Mouse (Mus musculus): ENCODE measurements at regions not wholly inside any gene's neighbourhood (a gene's known extent, or its start where the extent isn't known, plus 50 kb on each side); places are given as distances from the start of the nearest gene placed in this dataset.

DNA sequence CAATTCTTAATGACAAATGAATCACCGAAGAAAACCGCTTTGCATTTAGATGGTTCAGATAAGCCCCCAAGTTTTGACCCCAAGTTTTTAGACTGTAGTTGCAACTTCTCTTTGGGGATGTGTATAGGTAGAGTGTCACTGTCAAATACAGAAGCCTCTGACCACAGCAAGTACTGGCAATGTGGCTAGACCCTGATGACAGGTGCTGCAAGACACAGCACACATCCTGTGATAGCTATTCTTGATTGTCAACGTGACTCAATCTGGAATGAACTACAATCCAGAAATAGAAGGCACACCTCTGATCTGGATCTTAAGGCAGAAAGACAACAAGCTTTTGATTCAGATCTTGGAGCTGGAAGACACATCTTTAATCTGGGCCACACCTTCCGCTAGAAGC is 207.3 kb upstream of the Pfn2 start:
- ATAC-seq (replicated peaks; ENCODE audit: low FRiP score, low TSS enrichment, low read depth) (no peak), DNase-seq (ENCODE audit: low spot score) (no peak)
- Histone ChIP-seq H3K27me3 (replicated peaks; ENCODE audit: control insufficient read depth, insufficient read depth, low read length) (no peaks in the 10 kb centered on the region), H3K4me2 (ENCODE audit: low read length) (no peak overlapping the region), H3K36me3 (ENCODE audit: control insufficient read depth, insufficient read depth, low read length) (no peaks in the 10 kb centered on the region), H3K4me1 (replicated peaks; ENCODE audit: control insufficient read depth, insufficient read depth, low read length) (no peaks in the 10 kb centered on the region), H3K4me3 (ENCODE audit: low read depth, low read length) (no peak overlapping the region), H3K27ac (ENCODE audit: low read depth) (no peak overlapping the region), H3K9ac (ENCODE audit: low read length) (no peak overlapping the region), H3K9me3 (ENCODE audit: control insufficient read depth, low read length) (no peaks in the 10 kb centered on the region)
- WGBS = 92% methylated on average over 4 of the region's 4 CpGs

DNA sequence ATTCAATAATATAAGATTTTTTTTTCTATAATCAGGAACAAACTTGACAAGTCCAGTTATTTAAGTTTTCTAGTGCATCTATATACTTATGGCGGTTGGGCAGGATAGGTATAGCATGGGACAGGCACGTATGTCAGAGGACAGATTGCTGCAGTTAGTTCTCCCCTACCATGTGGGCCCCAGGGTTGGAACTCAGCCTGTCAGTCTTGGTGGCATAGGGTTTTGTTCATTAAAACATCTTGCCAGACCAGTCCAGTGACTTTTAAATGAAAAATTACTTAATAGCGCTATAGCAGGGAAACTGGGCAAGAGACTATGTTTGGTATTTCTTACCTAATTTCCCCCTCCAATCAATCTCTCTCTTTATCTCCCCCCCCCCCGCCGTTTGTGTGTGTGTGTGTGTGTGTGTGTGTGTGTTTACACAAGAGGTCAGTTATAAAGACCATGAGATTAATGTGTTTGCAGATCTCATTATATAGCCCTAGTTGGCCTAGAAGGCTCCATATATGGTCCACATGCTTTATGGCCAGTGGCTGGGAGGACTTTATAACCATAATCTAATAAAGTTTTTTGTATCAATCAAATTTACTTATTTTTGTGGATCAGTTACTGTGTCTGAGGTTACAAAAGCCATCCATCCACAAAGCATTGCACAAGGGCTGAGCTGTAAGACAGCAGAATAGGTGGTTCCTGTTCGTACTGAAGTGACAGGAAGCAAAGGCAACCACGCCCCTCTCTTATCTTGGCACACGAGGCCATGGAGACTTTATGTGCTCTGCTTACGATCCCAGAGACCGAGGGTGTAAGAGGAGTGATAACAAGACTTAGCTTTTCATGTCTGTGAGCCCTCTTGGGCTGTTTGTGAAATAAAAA is 208.5 kb upstream of the Pfn2 start:
- Histone ChIP-seq H3K9me3 (ENCODE audit: control insufficient read depth, low read length) (no peaks in the 10 kb centered on the region), H3K27me3 (replicated peaks; ENCODE audit: control insufficient read depth, insufficient read depth, low read length) (no peaks in the 10 kb centered on the region), H3K9ac (ENCODE audit: low read length) (no peak overlapping the region), H3K4me1 (replicated peaks; ENCODE audit: control insufficient read depth, insufficient read depth, low read length) (no peaks in the 10 kb centered on the region), H3K4me3 (ENCODE audit: low read depth, low read length) (no peak overlapping the region), H3K4me2 (ENCODE audit: low read length) (no peak overlapping the region), H3K27ac (ENCODE audit: low read depth) (no peak overlapping the region), H3K36me3 (ENCODE audit: control insufficient read depth, insufficient read depth, low read length) (no peaks in the 10 kb centered on the region)
- DNase-seq (ENCODE audit: low spot score) (no peak), ATAC-seq (replicated peaks; ENCODE audit: low FRiP score, low TSS enrichment, low read depth) (peak; percentile 88)
- 46% methylated on average over 10 of the region's 10 CpGs for WGBS

DNA sequence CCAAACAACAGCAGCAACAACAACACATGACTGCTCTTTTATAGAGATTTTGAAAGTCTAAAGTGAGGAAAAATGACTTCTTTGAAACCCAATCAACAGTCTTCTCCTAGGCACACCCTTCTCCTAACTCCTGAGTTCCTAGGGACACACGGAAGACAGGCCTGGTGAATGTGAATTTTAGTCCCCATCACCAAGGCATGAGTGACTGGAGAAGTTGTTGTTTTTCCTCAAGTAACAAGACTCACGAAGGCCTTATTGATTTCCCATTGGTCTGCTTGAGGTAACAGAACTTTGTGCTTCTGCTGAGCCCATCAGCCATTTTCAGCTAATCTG is 209.2 kb upstream of the Pfn2 start:
- 69% methylated on average over 2 of the region's 2 CpGs for WGBS

DNA sequence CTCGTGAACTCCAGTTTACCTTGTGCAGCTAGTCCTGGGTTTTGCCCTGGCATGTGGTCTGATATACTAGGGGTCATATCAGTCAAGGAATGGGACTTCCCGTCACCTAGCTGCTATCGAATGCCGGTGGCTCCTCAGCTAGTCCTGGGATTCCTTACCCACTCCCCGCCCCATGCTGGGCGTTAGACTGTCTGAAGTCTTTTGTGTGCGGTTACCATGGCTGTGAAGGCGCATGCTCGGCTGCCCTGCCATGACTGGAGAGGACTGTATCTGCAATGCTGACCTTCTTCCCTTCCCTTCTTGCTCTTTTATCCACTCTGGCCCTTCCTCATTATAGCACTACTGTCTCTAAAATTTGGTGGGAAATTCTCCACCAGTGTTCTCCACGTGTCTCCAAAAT is 210.3 kb upstream of the Pfn2 start:
- no peak overlapping the region for H3K4me3 ChIP-seq (ENCODE audit: low read depth, low read length)
- WGBS = 62% methylated on average over 10 of the region's 10 CpGs
- H3K9me3 ChIP-seq (ENCODE audit: control insufficient read depth, low read length) = no peaks in the 10 kb centered on the region
- no peaks in the 10 kb centered on the region for H3K27me3 ChIP-seq (replicated peaks; ENCODE audit: control insufficient read depth, insufficient read depth, low read length)
- H3K4me2 ChIP-seq (ENCODE audit: low read length) = no peak overlapping the region
- no peaks in the 10 kb centered on the region for H3K36me3 ChIP-seq (ENCODE audit: control insufficient read depth, insufficient read depth, low read length)
- H3K27ac ChIP-seq (ENCODE audit: low read depth) = no peak overlapping the region
- H3K4me1 ChIP-seq (replicated peaks; ENCODE audit: control insufficient read depth, insufficient read depth, low read length) = no peaks in the 10 kb centered on the region
- ATAC-seq (replicated peaks; ENCODE audit: low FRiP score, low TSS enrichment, low read depth) (no peak), DNase-seq (ENCODE audit: low spot score) (no peak)
- no peak overlapping the region for H3K9ac ChIP-seq (ENCODE audit: low read length)

More for the DNA sequence above, 209.2 kb upstream of the Pfn2 start:
- Histone ChIP-seq H3K9me3 (ENCODE audit: control insufficient read depth, low read length) (no peaks in the 10 kb centered on the region), H3K9ac (ENCODE audit: low read length) (no peak overlapping the region), H3K27me3 (replicated peaks; ENCODE audit: control insufficient read depth, insufficient read depth, low read length) (no peaks in the 10 kb centered on the region), H3K36me3 (ENCODE audit: control insufficient read depth, insufficient read depth, low read length) (no peaks in the 10 kb centered on the region), H3K4me1 (replicated peaks; ENCODE audit: control insufficient read depth, insufficient read depth, low read length) (no peaks in the 10 kb centered on the region), H3K27ac (ENCODE audit: low read depth) (no peak overlapping the region), H3K4me2 (ENCODE audit: low read length) (no peak overlapping the region), H3K4me3 (ENCODE audit: low read depth, low read length) (no peak overlapping the region)
- DNase-seq (ENCODE audit: low spot score) = no peak
- ATAC-seq (replicated peaks; ENCODE audit: low FRiP score, low TSS enrichment, low read depth) = 0 out of 2 replicates have a peak, but pooled peaks have one; percentile 12

DNA sequence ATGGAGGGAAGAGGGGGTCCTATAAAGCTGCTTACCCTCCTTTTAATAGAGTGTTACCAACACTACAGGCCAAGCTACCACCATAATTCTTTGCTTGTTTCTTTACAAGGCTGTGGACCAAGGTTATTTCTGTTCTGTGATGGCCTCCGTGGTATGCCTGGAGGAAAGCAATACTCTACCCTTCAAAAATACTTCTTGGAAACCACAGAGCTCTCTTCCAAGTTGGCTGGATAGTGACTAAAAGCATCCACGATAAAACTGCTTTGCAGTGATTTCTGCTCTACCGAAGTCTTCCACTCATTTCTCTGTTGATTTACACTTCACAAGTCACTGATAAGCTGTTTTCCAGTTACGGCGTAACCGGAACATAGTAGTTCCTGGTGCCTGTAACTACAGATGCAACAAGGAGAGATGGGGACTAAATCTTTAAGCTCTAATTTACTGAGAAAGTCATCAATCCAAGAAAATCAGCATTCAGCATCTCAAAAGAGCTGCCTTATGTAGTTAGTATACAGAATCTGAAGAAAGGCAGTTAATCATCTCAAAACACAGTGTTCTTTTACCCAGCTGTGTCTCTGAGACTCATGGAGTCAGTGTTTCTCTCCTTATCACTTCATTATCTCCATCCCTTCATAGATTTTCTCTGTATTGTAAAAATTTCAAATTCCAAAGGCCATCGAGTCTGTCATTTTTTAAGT is 216.1 kb upstream of the Pfn2 start:
- no peaks in the 10 kb centered on the region for H3K9me3 ChIP-seq (ENCODE audit: control insufficient read depth, low read length)
- WGBS = 80% methylated on average over 7 of the region's 7 CpGs
- H3K27me3 ChIP-seq (replicated peaks; ENCODE audit: control insufficient read depth, insufficient read depth, low read length) = no peaks in the 10 kb centered on the region
- ATAC-seq (replicated peaks; ENCODE audit: low FRiP score, low TSS enrichment, low read depth) (no peak), DNase-seq (ENCODE audit: low spot score) (no peak)
- H3K36me3 ChIP-seq (ENCODE audit: control insufficient read depth, insufficient read depth, low read length) = no peaks in the 10 kb centered on the region
- H3K4me3 ChIP-seq (ENCODE audit: low read depth, low read length) = no peak overlapping the region
- no peak overlapping the region for H3K4me2 ChIP-seq (ENCODE audit: low read length)
- H3K4me1 ChIP-seq (replicated peaks; ENCODE audit: control insufficient read depth, insufficient read depth, low read length) = no peaks in the 10 kb centered on the region
- H3K9ac ChIP-seq (ENCODE audit: low read length) = no peak overlapping the region
- H3K27ac ChIP-seq (ENCODE audit: low read depth) = no peak overlapping the region

DNA sequence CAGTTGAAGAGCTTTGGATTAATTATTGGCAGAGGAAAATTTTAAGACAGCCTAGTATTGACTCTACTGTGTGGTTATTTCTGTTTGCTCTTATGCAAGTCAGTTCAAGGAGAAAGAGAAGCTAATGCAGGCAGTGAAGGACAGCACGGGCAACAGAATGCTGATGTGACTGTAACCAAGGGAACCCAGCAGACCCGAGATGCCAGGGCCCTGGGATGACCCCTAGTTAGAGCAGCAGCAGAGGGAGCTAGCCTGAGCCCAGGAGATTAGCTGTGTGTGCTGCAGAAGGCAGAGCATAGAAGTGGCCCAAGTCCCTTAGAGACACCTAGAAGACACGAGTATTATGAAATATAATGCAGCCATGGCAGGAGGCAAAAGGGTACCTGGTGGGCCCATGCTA is 223.7 kb upstream of the Pfn2 start:
- Histone ChIP-seq H3K36me3 (ENCODE audit: control insufficient read depth, insufficient read depth, low read length) (no peaks in the 10 kb centered on the region), H3K4me2 (ENCODE audit: low read length) (no peak overlapping the region), H3K27me3 (replicated peaks; ENCODE audit: control insufficient read depth, insufficient read depth, low read length) (no peaks in the 10 kb centered on the region), H3K9me3 (ENCODE audit: control insufficient read depth, low read length) (no peaks in the 10 kb centered on the region), H3K9ac (ENCODE audit: low read length) (no peak overlapping the region), H3K4me3 (ENCODE audit: low read depth, low read length) (no peak overlapping the region), H3K27ac (ENCODE audit: low read depth) (no peak overlapping the region), H3K4me1 (replicated peaks; ENCODE audit: control insufficient read depth, insufficient read depth, low read length) (no peaks in the 10 kb centered on the region)
- WGBS = 40% methylated on average over 3 of the region's 3 CpGs
- DNase-seq (ENCODE audit: low spot score) (no peak), ATAC-seq (replicated peaks; ENCODE audit: low FRiP score, low TSS enrichment, low read depth) (no peak)

DNA sequence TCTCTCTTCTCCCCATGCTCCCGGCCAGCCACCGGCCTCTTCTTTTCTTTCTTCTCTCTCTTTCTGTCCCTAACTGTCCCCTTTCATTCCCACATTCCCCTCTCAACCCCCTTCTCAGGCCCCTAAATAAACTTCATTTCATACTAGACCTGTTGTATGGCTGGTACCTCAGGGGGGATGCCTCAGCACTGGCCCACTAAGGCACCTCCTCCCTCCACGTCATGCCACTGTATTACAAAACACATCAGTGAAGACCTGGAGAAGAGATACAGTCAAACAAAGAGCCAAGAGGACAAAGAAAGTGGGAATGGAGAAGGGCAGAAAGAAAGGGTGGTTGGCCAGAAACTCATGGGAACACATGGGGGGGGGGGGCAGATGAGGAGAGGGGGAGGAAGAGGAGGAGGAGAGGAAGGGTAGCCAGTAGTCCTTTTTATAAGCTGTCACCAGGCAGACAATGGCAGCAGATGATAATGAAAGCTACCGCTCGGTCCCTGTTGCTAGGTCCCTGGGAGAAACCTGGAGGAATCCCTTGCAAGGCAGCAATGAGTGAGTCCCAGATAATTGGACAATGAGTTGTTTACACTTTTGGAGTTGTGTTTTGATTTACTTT is 224.5 kb upstream of the Pfn2 start:
- H3K36me3 ChIP-seq (ENCODE audit: control insufficient read depth, insufficient read depth, low read length) = no peaks in the 10 kb centered on the region
- no peak for ATAC-seq (replicated peaks; ENCODE audit: low FRiP score, low TSS enrichment, low read depth)

DNA sequence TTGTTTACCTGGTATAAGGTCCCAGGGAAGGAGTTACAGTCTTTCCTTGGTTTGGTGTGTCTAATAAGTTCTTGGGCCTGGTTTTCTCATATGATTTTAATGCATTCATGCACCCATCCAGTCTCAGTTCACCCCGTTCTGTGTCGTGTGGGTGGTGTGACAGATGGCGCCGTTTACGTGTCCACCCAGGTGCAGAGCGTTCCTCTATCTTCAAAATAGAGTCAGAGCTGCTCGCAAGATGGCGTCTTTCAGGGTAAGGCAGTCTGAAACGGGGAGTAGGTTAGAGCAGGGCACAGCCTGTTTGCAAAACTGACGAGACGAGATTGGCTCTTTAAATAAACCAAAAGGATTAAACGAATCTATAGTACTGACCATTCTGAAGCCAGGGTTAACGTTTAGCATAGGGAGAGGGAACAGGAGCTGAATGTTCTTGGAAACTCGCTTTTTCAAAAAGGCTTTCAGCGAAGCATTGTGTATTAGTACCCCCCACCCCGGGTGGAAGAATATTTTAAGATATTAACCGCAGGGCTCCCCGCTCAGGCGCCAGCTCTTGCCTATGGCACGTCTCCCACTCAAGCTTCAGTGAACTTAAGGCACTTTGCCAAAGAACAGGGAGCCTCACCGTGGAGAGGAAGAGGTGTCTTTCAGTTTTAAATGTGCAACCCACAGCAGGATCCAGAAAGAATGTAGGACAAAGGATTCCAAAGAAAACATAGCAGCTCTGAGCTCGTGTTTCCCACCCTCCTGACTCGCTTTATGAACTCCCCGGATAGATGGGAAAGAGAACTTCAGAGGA is 241.7 kb upstream of the Pfn2 start:
- WGBS = 83% methylated on average over 24 of the region's 24 CpGs
- no peak overlapping the region for H3K4me2 ChIP-seq (ENCODE audit: low read length)
- ATAC-seq (replicated peaks; ENCODE audit: low FRiP score, low TSS enrichment, low read depth) = no peak
- H3K27ac ChIP-seq (ENCODE audit: low read depth) = peak overlapping the region; percentile 57
- H3K9ac ChIP-seq (ENCODE audit: low read length) = no peak overlapping the region
- no peaks in the 10 kb centered on the region for H3K36me3 ChIP-seq (ENCODE audit: control insufficient read depth, insufficient read depth, low read length)
- DNase-seq (ENCODE audit: low spot score) = no peak
- H3K4me1 ChIP-seq (replicated peaks; ENCODE audit: control insufficient read depth, insufficient read depth, low read length) = no peaks in the 10 kb centered on the region
- H3K27me3 ChIP-seq (replicated peaks; ENCODE audit: control insufficient read depth, insufficient read depth, low read length) = no peaks in the 10 kb centered on the region
- H3K9me3 ChIP-seq (ENCODE audit: control insufficient read depth, low read length) = no peaks in the 10 kb centered on the region
- H3K4me3 ChIP-seq (ENCODE audit: low read depth, low read length) = no peak overlapping the region

More for the DNA sequence above, 224.5 kb upstream of the Pfn2 start:
- no peak overlapping the region for H3K4me3 ChIP-seq (ENCODE audit: low read depth, low read length)
- no peak overlapping the region for H3K9ac ChIP-seq (ENCODE audit: low read length)
- H3K4me1 ChIP-seq (replicated peaks; ENCODE audit: control insufficient read depth, insufficient read depth, low read length) = no peaks in the 10 kb centered on the region
- WGBS = 88% methylated on average over 5 of the region's 5 CpGs
- no peak overlapping the region for H3K27ac ChIP-seq (ENCODE audit: low read depth)
- DNase-seq (ENCODE audit: low spot score) = no peak
- H3K27me3 ChIP-seq (replicated peaks; ENCODE audit: control insufficient read depth, insufficient read depth, low read length) = no peaks in the 10 kb centered on the region
- no peaks in the 10 kb centered on the region for H3K9me3 ChIP-seq (ENCODE audit: control insufficient read depth, low read length)
- no peak overlapping the region for H3K4me2 ChIP-seq (ENCODE audit: low read length)

All from intestine, embryonic 14.5 days (tissue).